In genomic region chr9:73192271-73192785, GRCm38 (mm10) we compare ENCODE assay signal across 8 mouse cellular contexts.
DNase-seq lines count a peak whose midpoint lies in the region; ATAC-seq lines count a peak whose summit lies in the region.

No protein-coding gene starts in this region.

- no peaks in the 10 kb centered on the region for H3K9me3 ChIP-seq in embryonic facial prominence, embryonic 13.5 days
- H3K9me3 ChIP-seq in neural tube, embryonic 11.5 days (ENCODE audit: control insufficient read depth, low read length), result no peaks in the 10 kb centered on the region

- peak; percentile 13 to 22 for DNase-seq in kidney, postnatal 4 days
- no peak for DNase-seq in kidney, postnatal 14 days
- peak; percentile 93 for DNase-seq in cerebellum, adult 11-12 months
- DNase-seq in neural tube, embryonic 11.5 days (ENCODE audit: low spot score), result peak; percentile 52
- no peak for DNase-seq in c-Kit-positive CD71-positive TER-119-positive erythroid progenitor cells, embryonic 14.5 days (ENCODE audit: low spot score)
- no peak for DNase-seq in right cerebral cortex, postnatal 4 days
- DNase-seq in left cerebral cortex, adult 11 months (ENCODE audit: low spot score), result no peak

- no peak overlapping the region for H3K9ac ChIP-seq in embryonic facial prominence, embryonic 13.5 days
- H3K9ac ChIP-seq in neural tube, embryonic 11.5 days (ENCODE audit: low read length), result 0 out of 2 replicates have a peak overlapping the region, but pooled peaks have one; percentile 1

- ATAC-seq in embryonic facial prominence, embryonic 13.5 days (ENCODE audit: insufficient number of reproducible peaks, insufficient read depth, low FRiP score, low TSS enrichment, low read depth), result no peak
- ATAC-seq in neural tube, embryonic 11.5 days (ENCODE audit: insufficient read depth, low FRiP score, low TSS enrichment), result peak; percentile 45

- WGBS in embryonic facial prominence, embryonic 13.5 days, result 19% methylated on average over 11 of the region's 11 CpGs
- WGBS in neural tube, embryonic 11.5 days, result 17% methylated on average over 11 of the region's 11 CpGs

- no peak overlapping the region for H3K4me3 ChIP-seq in embryonic facial prominence, embryonic 13.5 days
- H3K4me3 ChIP-seq in neural tube, embryonic 11.5 days (ENCODE audit: low read depth, low read length), result no peak overlapping the region

- H3K27ac ChIP-seq in embryonic facial prominence, embryonic 13.5 days, result no peak overlapping the region
- no peak overlapping the region for H3K27ac ChIP-seq in neural tube, embryonic 11.5 days (ENCODE audit: low read depth, low read length)

- H3K4me2 ChIP-seq in embryonic facial prominence, embryonic 13.5 days, result peak overlapping the region; percentile 20; the same call in 1 of the 2 replicates
- H3K4me2 ChIP-seq in neural tube, embryonic 11.5 days (ENCODE audit: low read depth), result no peak overlapping the region

- no peaks in the 10 kb centered on the region; the same call in 1 of the 2 replicates for H3K27me3 ChIP-seq in embryonic facial prominence, embryonic 13.5 days
- H3K27me3 ChIP-seq in neural tube, embryonic 11.5 days (ENCODE audit: control insufficient read depth, insufficient read depth, low read length), result no peaks in the 10 kb centered on the region

- no peaks in the 10 kb centered on the region for H3K4me1 ChIP-seq in embryonic facial prominence, embryonic 13.5 days
- no peaks in the 10 kb centered on the region; the same call in 1 of the 2 replicates for H3K4me1 ChIP-seq in neural tube, embryonic 11.5 days (ENCODE audit: control insufficient read depth, insufficient read depth, low read length)

- no peaks in the 10 kb centered on the region for H3K36me3 ChIP-seq in embryonic facial prominence, embryonic 13.5 days
- no peaks in the 10 kb centered on the region for H3K36me3 ChIP-seq in neural tube, embryonic 11.5 days (ENCODE audit: control insufficient read depth, insufficient read depth, low read length)

Comparison
In these comparisons a context has a peak if more than half of its experiments do, and no peak if none do; other contexts are left out.
1. DNase-seq: peak in kidney, postnatal 4 days (2 of 2), cerebellum, adult 11-12 months (single experiment) and neural tube, embryonic 11.5 days (single experiment); none in kidney, postnatal 14 days (single experiment), c-Kit-positive CD71-positive TER-119-positive erythroid progenitor cells, embryonic 14.5 days (single experiment), right cerebral cortex, postnatal 4 days (single experiment) and left cerebral cortex, adult 11 months (single experiment).